20 mouse cellular contexts compared by ENCODE assay signal in genomic region chr2:138053081-138053480, GRCm38 (mm10).
"Had no signal": no experiment of that assay in that cellular context is flagged by ENCODE, and none has a peak within 500 bp of the region (broad histone marks: within the 10 kb centered on the region; RNA-seq: fewer than 3 reads in every experiment).

No protein-coding gene starts in this region.

- ATAC-seq: lung, postnatal 0 days; midbrain, embryonic 13.5 days; midbrain, embryonic 16.5 days had no signal

- H3K9me3 ChIP-seq: limb, embryonic 13.5 days; liver, embryonic 13.5 days; midbrain, embryonic 10.5 days; midbrain, embryonic 13.5 days; neural tube, embryonic 13.5 days; stomach, embryonic 15.5 days had no signal

- H3K27me3 ChIP-seq: limb, embryonic 13.5 days; liver, embryonic 13.5 days; megakaryocyte, embryonic 14.5 days; midbrain, embryonic 13.5 days; neural tube, embryonic 13.5 days; stomach, embryonic 15.5 days had no signal

- H3K4me2 ChIP-seq: limb, embryonic 13.5 days; liver, embryonic 13.5 days; midbrain, embryonic 13.5 days; neural tube, embryonic 13.5 days; stomach, embryonic 15.5 days had no signal

- H3K9ac ChIP-seq: limb, embryonic 13.5 days; liver, embryonic 13.5 days; midbrain, embryonic 13.5 days; neural tube, embryonic 13.5 days; stomach, embryonic 15.5 days had no signal

- H3K36me3 ChIP-seq: limb, embryonic 13.5 days; liver, embryonic 13.5 days; midbrain, embryonic 10.5 days; midbrain, embryonic 13.5 days; neural tube, embryonic 13.5 days; stomach, embryonic 15.5 days had no signal

- H3K4me1 ChIP-seq: limb, embryonic 13.5 days; liver, embryonic 13.5 days; megakaryocyte, embryonic 14.5 days; midbrain, embryonic 10.5 days; midbrain, embryonic 13.5 days; neural tube, embryonic 13.5 days; stomach, embryonic 15.5 days had no signal

- DNase-seq: kidney, adult 2 months; kidney, postnatal 10 days; kidney, postnatal 36 days; left cerebral cortex, postnatal 4 days; liver, embryonic 13.5 days; lung, adult 2 months; lung, postnatal 36 days; retina, postnatal 1 day; right cerebral cortex, postnatal 25 days; spleen, adult 18-20 months; thymus, postnatal 25 days had no signal

- H3K27ac ChIP-seq: limb, embryonic 13.5 days; liver, embryonic 13.5 days; midbrain, embryonic 10.5 days; midbrain, embryonic 13.5 days; neural tube, embryonic 13.5 days; stomach, embryonic 15.5 days had no signal

- H3K4me3 ChIP-seq: limb, embryonic 13.5 days; liver, embryonic 13.5 days; megakaryocyte, embryonic 14.5 days; midbrain, embryonic 10.5 days; midbrain, embryonic 13.5 days; myocyte; neural tube, embryonic 13.5 days; stomach, embryonic 15.5 days had no signal
